Mouse (Mus musculus) limb, embryonic 14.5 days (tissue): ENCODE data around the gene Ndufs2. TPM values are rescaled to one million over a fixed set of nuclear protein-coding genes. Genes with fewer than 3 reads are reported as not detected.

Experiments used
- ATAC-seq: fragments of 200-750 bp; cut with Nextera tagmentation; 2 replicates; pipeline ENCODE4 v1.8.0; 2017; ENCODE audit warnings: low read depth, moderate number of reproducible peaks, moderate TSS enrichment; ENCODE audit not compliant: low FRiP score
- DNase-seq: peaks from one replicate; pipeline ENCODE4 v3.0.0-alpha.2; 2015; ENCODE audit warnings: low spot score
- H3K27ac ChIP-seq: fragments of 300-500 bp; sonication (generic); replicated peaks from 2 replicates; pipeline ENCODE4 v1.5.1; 2014; ENCODE audit warnings: low read depth, mild to moderate bottlenecking, low read length, moderate library complexity, mixed read lengths
- H3K27me3 ChIP-seq: fragments of 300-500 bp; sonication (generic); 2 replicates; pipeline ENCODE4 v1.6.1; 2014; ENCODE audit warnings: low read length, mixed read lengths; ENCODE audit not compliant: control insufficient read depth, insufficient read depth
- H3K36me3 ChIP-seq: fragments of 300-500 bp; sonication (generic); 2 replicates; pipeline ENCODE4 v1.6.1; 2014; ENCODE audit warnings: mild to moderate bottlenecking, low read length, moderate library complexity, mixed read lengths; ENCODE audit not compliant: control insufficient read depth, insufficient read depth
- H3K4me1 ChIP-seq: fragments of 300-500 bp; sonication (generic); 2 replicates; pipeline ENCODE4 v1.6.1; 2014; ENCODE audit warnings: antibody characterized with exemption, low read length, mixed read lengths; ENCODE audit not compliant: control insufficient read depth, insufficient read depth
- H3K4me2 ChIP-seq: fragments of 300-500 bp; sonication (generic); replicated peaks from 2 replicates; pipeline ENCODE4 v1.6.1; 2014; ENCODE audit warnings: low read depth, mild to moderate bottlenecking, low read length, moderate library complexity; ENCODE audit not compliant: severe bottlenecking
- H3K4me3 ChIP-seq: fragments of 300-500 bp; sonication (generic); replicated peaks from 2 replicates; pipeline ENCODE4 v1.5.1; 2014; ENCODE audit warnings: low read length
- H3K9ac ChIP-seq: fragments of 300-500 bp; sonication (generic); 2 replicates; pipeline ENCODE4 v1.6.1; 2014; ENCODE audit warnings: mild to moderate bottlenecking, low read depth, low read length, moderate library complexity; ENCODE audit not compliant: severe bottlenecking
- H3K9me3 ChIP-seq: fragments of 300-500 bp; sonication (generic); 2 replicates; pipeline ENCODE4 v1.6.1; 2016; ENCODE audit warnings: low read length; ENCODE audit not compliant: control insufficient read depth
- POLR2A ChIP-seq: fragments of 200-500 bp; IDR thresholded peaks from 2 replicates; pipeline ENCODE4 v1.8.0; 2012; ENCODE audit warnings: inconsistent platforms, mild to moderate bottlenecking, moderate library complexity, borderline replicate concordance; ENCODE audit not compliant: insufficient read depth, insufficient read length; ENCODE audit errors: extremely low read depth
- WGBS: fragments of 180-500 bp; shearing (Covaris S2); extraction: QIAGEN DNeasy Blood & Tissue Kit; methylation state at CpG from one replicate; pipeline ENCODE4 v1.1.7; 2014; 5-methylcytosine and 5-hydroxymethylcytosine counted together
- polyA plus RNA-seq, 2 experiments: library from polyadenylated mRNA; depleted of rRNA in 1 of 2; stranded (reverse) in 1 of 2; unstranded in 1 of 2; fragments of >200 nt; fragmentation: Nextera tagmentation in 1 of 2; extraction: Ambion mirVana in 1 of 2; gene quantifications; 2 replicates each; pipeline versions ENCODE4 v1.2.1 to v1.2.3; 2012 to 2014

The Ndufs2 gene
- polyA plus RNA-seq, 2 experiments = 151 to 216 TPM

DNA sequence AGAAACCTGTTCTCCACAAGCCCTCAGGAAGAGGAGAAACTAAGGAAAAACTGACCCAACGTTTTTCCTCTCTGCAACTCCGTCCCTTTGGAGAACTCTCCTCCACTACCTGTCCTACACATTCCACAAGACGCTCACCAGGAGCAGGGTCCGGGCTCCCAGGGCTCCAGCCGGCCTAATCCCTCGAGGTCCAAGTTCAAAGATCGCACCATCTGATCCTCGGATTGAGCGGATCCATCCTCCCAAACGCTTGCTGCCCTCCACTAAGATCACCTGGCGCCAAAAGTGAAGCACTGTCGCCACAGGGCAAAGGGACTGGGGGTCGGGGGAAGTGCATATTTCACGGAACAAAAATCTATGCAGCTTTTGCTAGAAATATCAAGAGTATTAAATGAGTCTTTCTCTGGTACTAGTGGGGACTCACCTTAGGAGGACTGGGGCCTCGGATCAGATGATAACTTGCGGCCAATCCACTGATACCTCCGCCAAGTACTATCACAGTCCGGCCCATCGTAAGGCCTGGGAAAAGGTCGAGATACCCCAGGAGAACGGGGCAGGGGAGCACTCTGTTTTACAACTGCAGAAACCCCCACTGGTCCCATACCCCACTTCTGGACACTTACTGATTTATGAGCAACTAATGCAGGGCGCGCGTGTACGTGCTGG lies 29.2 kb upstream of the Ndufs2 start:
- H3K27ac ChIP-seq = no peak overlapping the region
- H3K4me2 ChIP-seq = peak overlapping the region; percentile 76
- H3K4me3 ChIP-seq = peak overlapping the region; percentile 55
- ATAC-seq = no peak
- H3K36me3 ChIP-seq = peaks cover 71% of the 10 kb centered on the region
- no peaks in the 10 kb centered on the region for H3K27me3 ChIP-seq
- H3K4me1 ChIP-seq = peaks cover 8% of the 10 kb centered on the region
- no peak for TF ChIP-seq POLR2A
- peak overlapping the region; percentile 63 for H3K9ac ChIP-seq
- DNase-seq = no peak
- no peaks in the 10 kb centered on the region for H3K9me3 ChIP-seq
- under 1% methylated on average over 25 of the region's 25 CpGs for WGBS

DNA sequence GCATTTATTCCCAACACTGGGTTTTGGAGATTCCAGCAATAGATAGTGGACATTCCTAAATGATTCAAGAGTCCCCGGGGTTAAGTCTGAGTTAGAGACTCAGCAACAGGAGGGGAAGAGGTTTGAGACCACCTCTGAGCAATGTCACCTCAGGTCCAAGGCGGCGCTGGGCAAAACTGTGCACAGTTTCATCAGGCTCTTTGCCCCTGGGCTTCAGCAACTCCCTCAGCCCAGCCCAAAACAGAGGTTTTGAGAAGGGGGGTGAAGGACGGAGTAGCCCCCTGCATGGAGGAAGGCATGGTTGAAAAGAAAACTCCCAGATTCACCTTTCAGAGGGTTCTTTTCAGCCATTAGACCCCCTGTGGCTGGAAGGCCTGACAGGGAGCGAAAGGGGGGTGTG lies 28.5 kb upstream of the Ndufs2 start:
- ATAC-seq (no peak), DNase-seq (no peak)
- Histone ChIP-seq H3K9ac (peak overlapping the region; percentile 63), H3K9me3 (no peaks in the 10 kb centered on the region), H3K27me3 (no peaks in the 10 kb centered on the region), H3K36me3 (peaks cover 71% of the 10 kb centered on the region), H3K4me3 (peak overlapping the region; percentile 55), H3K4me2 (peak overlapping the region; percentile 76), H3K27ac (no peak overlapping the region), H3K4me1 (peaks cover 8% of the 10 kb centered on the region)
- WGBS = 67% methylated on average over 5 of the region's 5 CpGs
- no peak for TF ChIP-seq POLR2A

DNA sequence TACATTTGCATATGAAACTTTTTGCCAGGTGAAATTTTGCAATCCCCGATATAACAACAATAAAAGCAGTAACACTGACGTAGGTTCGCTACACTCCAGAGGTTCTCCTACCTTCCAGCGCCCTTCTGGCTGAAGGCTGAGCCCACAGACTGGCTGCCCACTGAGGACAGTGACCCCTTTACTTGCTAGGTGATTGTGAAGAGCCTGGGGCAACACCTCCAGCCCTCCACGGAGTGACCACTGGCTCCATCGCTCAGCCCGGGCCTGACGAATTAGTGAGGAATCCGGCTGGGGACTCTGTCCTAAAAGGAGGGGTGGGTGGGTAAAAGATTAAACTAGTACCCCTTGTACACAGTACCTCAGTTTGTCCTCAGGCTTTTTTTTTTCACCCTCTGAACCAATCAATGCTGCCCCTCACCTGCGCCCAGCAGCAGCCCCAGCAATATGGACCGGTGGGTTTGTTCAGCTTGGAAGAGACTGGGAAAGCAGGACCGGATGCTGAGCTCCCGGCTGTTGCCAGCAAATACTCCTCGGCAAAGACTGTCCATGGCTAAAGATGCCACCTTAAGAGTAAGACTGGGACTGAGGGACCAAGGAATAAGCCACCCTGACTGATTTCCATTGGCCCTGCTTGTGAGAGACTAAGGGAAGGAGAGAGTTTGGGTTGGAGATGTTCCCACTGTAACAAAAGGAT lies 28.0 kb upstream of the Ndufs2 start:
- WGBS = 85% methylated on average over 14 of the region's 14 CpGs
- H3K9me3 ChIP-seq = no peaks in the 10 kb centered on the region
- H3K4me3 ChIP-seq = peak overlapping the region; percentile 55; the same call in 1 of the 2 replicates
- peak overlapping the region; percentile 76; the same call in 1 of the 2 replicates for H3K4me2 ChIP-seq
- H3K4me1 ChIP-seq = peaks cover 8% of the 10 kb centered on the region
- peaks cover 69% of the 10 kb centered on the region for H3K36me3 ChIP-seq
- no peaks in the 10 kb centered on the region for H3K27me3 ChIP-seq
- no peak overlapping the region for H3K9ac ChIP-seq
- TF ChIP-seq POLR2A = no peak
- ATAC-seq (no peak), DNase-seq (no peak)
- H3K27ac ChIP-seq = no peak overlapping the region

DNA sequence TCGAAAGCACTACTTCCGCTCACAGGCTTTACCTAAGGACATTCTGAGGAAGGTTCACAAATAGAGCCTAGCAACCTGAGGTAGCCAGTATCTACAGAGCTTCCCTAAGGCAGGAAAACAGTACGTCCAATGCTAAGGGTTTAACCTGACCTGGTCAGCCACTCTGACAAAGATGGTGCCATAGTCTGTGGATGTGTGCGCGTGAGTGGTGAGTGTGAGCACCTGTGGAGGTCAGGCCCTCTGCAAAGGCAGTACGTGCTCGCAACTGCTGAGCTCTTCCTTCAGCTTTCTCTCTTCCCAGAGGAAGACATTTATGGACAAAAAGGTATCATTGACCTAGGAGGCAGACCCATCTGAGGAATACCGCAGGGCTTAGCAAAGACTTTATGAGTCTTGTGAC lies 27.2 kb upstream of the Ndufs2 start:
- DNase-seq (no peak), ATAC-seq (no peak)
- 89% methylated on average over 8 of the region's 8 CpGs for WGBS
- Histone ChIP-seq H3K4me3 (no peak overlapping the region), H3K4me2 (no peak overlapping the region), H3K9me3 (no peaks in the 10 kb centered on the region), H3K4me1 (peaks cover 8% of the 10 kb centered on the region), H3K27me3 (no peaks in the 10 kb centered on the region), H3K9ac (no peak overlapping the region), H3K36me3 (peaks cover 70% of the 10 kb centered on the region), H3K27ac (no peak overlapping the region)
- TF ChIP-seq POLR2A = no peak

DNA sequence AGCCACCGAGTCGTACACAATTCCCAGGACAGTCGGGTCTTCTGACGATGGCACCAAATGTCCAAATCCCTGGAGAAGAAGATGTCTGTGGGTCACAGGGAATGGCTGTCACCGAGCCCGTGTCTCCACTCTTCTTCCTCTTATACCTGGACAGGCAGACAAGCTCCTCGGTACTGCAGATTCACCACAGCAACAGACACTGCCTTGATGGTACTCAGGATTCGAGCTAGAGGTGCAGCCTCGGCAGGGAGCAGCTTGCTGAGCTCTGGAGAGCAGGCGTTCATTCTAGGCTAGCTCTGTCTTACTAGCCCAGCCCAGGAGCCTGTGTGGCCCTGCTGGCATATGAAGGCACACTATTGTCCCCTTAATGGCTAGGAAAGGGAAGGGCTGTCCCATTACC lies 26.5 kb upstream of the Ndufs2 start:
- no peak overlapping the region for H3K4me3 ChIP-seq
- H3K36me3 ChIP-seq = peaks cover 72% of the 10 kb centered on the region
- no peaks in the 10 kb centered on the region for H3K27me3 ChIP-seq
- H3K4me2 ChIP-seq = no peak overlapping the region
- TF ChIP-seq POLR2A = no peak
- WGBS = 83% methylated on average over 10 of the region's 10 CpGs
- H3K9me3 ChIP-seq = no peaks in the 10 kb centered on the region
- no peak overlapping the region for H3K27ac ChIP-seq
- H3K9ac ChIP-seq = no peak overlapping the region
- ATAC-seq (no peak), DNase-seq (no peak)
- peaks cover 8% of the 10 kb centered on the region for H3K4me1 ChIP-seq
